Mouse (Mus musculus) brain, embryonic 14.5 days (tissue): ENCODE data around the gene Lbx2.

Experiments
- CTCF ChIP-seq: fragments of 200-500 bp; IDR thresholded peaks from 2 replicates; pipeline ENCODE4 v1.5.1; 2012; ENCODE audit warnings: inconsistent platforms, mild to moderate bottlenecking, moderate library complexity, borderline replicate concordance; ENCODE audit not compliant: insufficient read depth, insufficient read length; ENCODE audit errors: extremely low read depth
- POLR2A ChIP-seq: fragments of 200-500 bp; IDR thresholded peaks from 2 replicates; pipeline ENCODE4 v1.6.1; 2012; ENCODE audit warnings: mild to moderate bottlenecking, inconsistent platforms, borderline replicate concordance; ENCODE audit not compliant: poor library complexity, insufficient read depth, insufficient read length, severe bottlenecking; ENCODE audit errors: extremely low read depth

DNA sequence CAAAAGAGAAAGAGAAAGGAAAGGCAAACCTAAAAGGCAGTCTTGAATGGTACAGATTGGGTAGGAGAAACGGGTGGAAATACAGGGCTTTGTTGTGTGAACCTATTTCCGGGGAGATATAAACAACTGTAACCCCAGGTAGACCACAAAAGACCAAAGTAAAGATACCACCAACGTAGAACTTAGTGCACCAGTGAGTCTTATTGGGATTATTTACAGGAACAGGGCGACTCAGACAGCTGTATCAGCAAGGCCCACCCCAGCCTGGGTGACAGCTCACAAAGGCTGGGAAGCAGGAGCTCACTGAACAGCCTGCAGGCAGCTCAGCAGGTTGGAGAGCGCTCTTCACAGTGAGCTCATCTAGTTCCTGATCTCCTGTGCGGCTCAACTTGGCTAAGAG is 9.8 kb downstream of the Lbx2 start:
- TF ChIP-seq POLR2A (no peak), CTCF (no peak)
